Mouse (Mus musculus): Measurements from ENCODE around the gene Rhbdf1. TPM values are rescaled to one million over a fixed set of nuclear protein-coding genes. Genes with fewer than 3 reads are reported as not detected.

Rhbdf1 gene
- polyA plus RNA-seq, 1 experiment, result 33.3 TPM

- Histone ChIP-seq H3K9ac (ENCODE audit: low read depth, poor library complexity, severe bottlenecking) (no peak overlapping the region), H3K36me3 (ENCODE audit: control insufficient read depth, insufficient read depth, low read length, poor library complexity, severe bottlenecking) (peaks cover 12% of the 10 kb centered on the region), H3K27ac (ENCODE audit: insufficient read depth, low read length) (no peak overlapping the region), H3K27me3 (ENCODE audit: control insufficient read depth, insufficient read depth, low read length, poor library complexity, severe bottlenecking) (no peaks in the 10 kb centered on the region), H3K4me1 (ENCODE audit: control insufficient read depth, insufficient read depth, low read length) (no peaks in the 10 kb centered on the region), H3K4me3 (ENCODE audit: low read depth, low read length) (no peak overlapping the region), H3K9me3 (replicated peaks; ENCODE audit: control insufficient read depth, insufficient read depth, low read length, poor library complexity, severe bottlenecking) (no peaks in the 10 kb centered on the region)
- TF ChIP-seq EP300 (IDR thresholded peaks at IDR 0.05; ENCODE audit: insufficient read depth, low read depth, low read length), result no peak
- TF ChIP-seq CTCF (IDR thresholded peaks at IDR 0.05; ENCODE audit: low read depth, low read length), result no peak
- no peak for TF ChIP-seq POLR2A (IDR thresholded peaks at IDR 0.05; ENCODE audit: insufficient read depth, low read length)
Measured at GRCm38 (mm10) chr11:32231125-32231524, 9.0 kb upstream of the Rhbdf1 start.

GRCm38 (mm10) chr11:32230220-32230619 is 8.1 kb upstream of the Rhbdf1 start:
- no peak for TF ChIP-seq EP300 (IDR thresholded peaks at IDR 0.05; ENCODE audit: insufficient read depth, low read depth, low read length)
- Histone ChIP-seq H3K27me3 (ENCODE audit: control insufficient read depth, insufficient read depth, low read length, poor library complexity, severe bottlenecking) (no peaks in the 10 kb centered on the region), H3K9ac (ENCODE audit: low read depth, poor library complexity, severe bottlenecking) (no peak overlapping the region), H3K36me3 (ENCODE audit: control insufficient read depth, insufficient read depth, low read length, poor library complexity, severe bottlenecking) (peaks cover 12% of the 10 kb centered on the region), H3K4me3 (ENCODE audit: low read depth, low read length) (no peak overlapping the region), H3K4me1 (ENCODE audit: control insufficient read depth, insufficient read depth, low read length) (peaks cover 5% of the 10 kb centered on the region), H3K9me3 (replicated peaks; ENCODE audit: control insufficient read depth, insufficient read depth, low read length, poor library complexity, severe bottlenecking) (no peaks in the 10 kb centered on the region), H3K27ac (ENCODE audit: insufficient read depth, low read length) (no peak overlapping the region)

- TF ChIP-seq EP300 (IDR thresholded peaks at IDR 0.05; ENCODE audit: insufficient read depth, low read depth, low read length) (no peak), CTCF (IDR thresholded peaks at IDR 0.05; ENCODE audit: low read depth, low read length) (no peak), POLR2A (IDR thresholded peaks at IDR 0.05; ENCODE audit: insufficient read depth, low read length) (no peak)
- Histone ChIP-seq H3K9ac (ENCODE audit: low read depth, poor library complexity, severe bottlenecking) (no peak overlapping the region), H3K36me3 (ENCODE audit: control insufficient read depth, insufficient read depth, low read length, poor library complexity, severe bottlenecking) (peaks cover 12% of the 10 kb centered on the region)
Measured at GRCm38 (mm10) chr11:32228292-32228845, 6.3 kb upstream of the Rhbdf1 start.

GRCm38 (mm10) chr11:32227555-32227954 is 5.5 kb upstream of the Rhbdf1 start:
- no peak overlapping the region for H3K9ac ChIP-seq (ENCODE audit: low read depth, poor library complexity, severe bottlenecking)
- H3K4me3 ChIP-seq (ENCODE audit: low read depth, low read length), result no peak overlapping the region

More at GRCm38 (mm10) chr11:32228292-32228845, 6.3 kb upstream of the Rhbdf1 start:
- H3K4me1 ChIP-seq (ENCODE audit: control insufficient read depth, insufficient read depth, low read length), result peaks cover 10% of the 10 kb centered on the region
- no peak overlapping the region for H3K4me3 ChIP-seq (ENCODE audit: low read depth, low read length)
- no peaks in the 10 kb centered on the region for H3K9me3 ChIP-seq (replicated peaks; ENCODE audit: control insufficient read depth, insufficient read depth, low read length, poor library complexity, severe bottlenecking)
- H3K27me3 ChIP-seq (ENCODE audit: control insufficient read depth, insufficient read depth, low read length, poor library complexity, severe bottlenecking), result no peaks in the 10 kb centered on the region
- no peak overlapping the region for H3K27ac ChIP-seq (ENCODE audit: insufficient read depth, low read length)

GRCm38 (mm10) chr11:32227041-32227440 is 4.9 kb upstream of the Rhbdf1 start:
- H3K9ac ChIP-seq (ENCODE audit: low read depth, poor library complexity, severe bottlenecking), result peak overlapping the region; percentile 77
- no peaks in the 10 kb centered on the region for H3K9me3 ChIP-seq (replicated peaks; ENCODE audit: control insufficient read depth, insufficient read depth, low read length, poor library complexity, severe bottlenecking)
- H3K27ac ChIP-seq (ENCODE audit: insufficient read depth, low read length), result no peak overlapping the region
- TF ChIP-seq POLR2A (IDR thresholded peaks at IDR 0.05; ENCODE audit: insufficient read depth, low read length) (no peak), CTCF (IDR thresholded peaks at IDR 0.05; ENCODE audit: low read depth, low read length) (no peak), EP300 (IDR thresholded peaks at IDR 0.05; ENCODE audit: insufficient read depth, low read depth, low read length) (no peak)
- H3K4me1 ChIP-seq (ENCODE audit: control insufficient read depth, insufficient read depth, low read length), result peaks cover 13% of the 10 kb centered on the region
- peaks cover 8% of the 10 kb centered on the region for H3K36me3 ChIP-seq (ENCODE audit: control insufficient read depth, insufficient read depth, low read length, poor library complexity, severe bottlenecking)
- no peaks in the 10 kb centered on the region for H3K27me3 ChIP-seq (ENCODE audit: control insufficient read depth, insufficient read depth, low read length, poor library complexity, severe bottlenecking)
- peak overlapping the region; percentile 74 for H3K4me3 ChIP-seq (ENCODE audit: low read depth, low read length)

More at GRCm38 (mm10) chr11:32227555-32227954, 5.5 kb upstream of the Rhbdf1 start:
- Histone ChIP-seq H3K27me3 (ENCODE audit: control insufficient read depth, insufficient read depth, low read length, poor library complexity, severe bottlenecking) (no peaks in the 10 kb centered on the region), H3K9me3 (replicated peaks; ENCODE audit: control insufficient read depth, insufficient read depth, low read length, poor library complexity, severe bottlenecking) (no peaks in the 10 kb centered on the region), H3K27ac (ENCODE audit: insufficient read depth, low read length) (no peak overlapping the region), H3K4me1 (ENCODE audit: control insufficient read depth, insufficient read depth, low read length) (peaks cover 13% of the 10 kb centered on the region), H3K36me3 (ENCODE audit: control insufficient read depth, insufficient read depth, low read length, poor library complexity, severe bottlenecking) (peaks cover 12% of the 10 kb centered on the region)
- TF ChIP-seq EP300 (IDR thresholded peaks at IDR 0.05; ENCODE audit: insufficient read depth, low read depth, low read length) (no peak), POLR2A (IDR thresholded peaks at IDR 0.05; ENCODE audit: insufficient read depth, low read length) (no peak), CTCF (IDR thresholded peaks at IDR 0.05; ENCODE audit: low read depth, low read length) (no peak)

GRCm38 (mm10) chr11:32226124-32226871 is 4.2 kb upstream of the Rhbdf1 start, which contains the start of gene Mpg:
Gene Mpg, plus strand, starts transcription at chr11:32226505.
- TF ChIP-seq CTCF (IDR thresholded peaks at IDR 0.05; ENCODE audit: low read depth, low read length), result no peak
- peak; percentile 70 for TF ChIP-seq POLR2A (IDR thresholded peaks at IDR 0.05; ENCODE audit: insufficient read depth, low read length)
- no peak for TF ChIP-seq EP300 (IDR thresholded peaks at IDR 0.05; ENCODE audit: insufficient read depth, low read depth, low read length)
- Histone ChIP-seq H3K4me1 (ENCODE audit: control insufficient read depth, insufficient read depth, low read length) (peaks cover 13% of the 10 kb centered on the region), H3K9ac (ENCODE audit: low read depth, poor library complexity, severe bottlenecking) (peak within 1 kb of the TSS; percentile 77), H3K4me3 (ENCODE audit: low read depth, low read length) (peak within 1 kb of the TSS; percentile 74), H3K27me3 (ENCODE audit: control insufficient read depth, insufficient read depth, low read length, poor library complexity, severe bottlenecking) (no peaks in the 10 kb centered on the region), H3K27ac (ENCODE audit: insufficient read depth, low read length) (no peak within 1 kb of the TSS), H3K9me3 (replicated peaks; ENCODE audit: control insufficient read depth, insufficient read depth, low read length, poor library complexity, severe bottlenecking) (no peaks in the 10 kb centered on the region), H3K36me3 (ENCODE audit: control insufficient read depth, insufficient read depth, low read length, poor library complexity, severe bottlenecking) (peaks cover 4% of the 10 kb centered on the region; the same call in 1 of the 2 replicates)
